Mouse (Mus musculus): Measurements from ENCODE around the gene Prss45. TPM values are rescaled to one million over a fixed set of nuclear protein-coding genes. Genes with fewer than 3 reads are reported as not detected.
A peak's percentile ranks its signal among the peaks of the same experiment; 100 is the strongest.

Prss45 gene
- polyA plus RNA-seq, 1 experiment from 2014 or later: not detected

GRCm38 (mm10) chr9:110887388-110888303, 53.3 kb downstream of the Prss45 start:
- H3K9ac ChIP-seq (ENCODE audit: low read depth, low read length): no peak overlapping the region
- H3K4me2 ChIP-seq (ENCODE audit: low read depth, low read length): no peak overlapping the region
- no peaks in the 10 kb centered on the region for H3K9me3 ChIP-seq (ENCODE audit: control insufficient read depth, low read length)
- no peak overlapping the region for H3K4me3 ChIP-seq (ENCODE audit: low read length)
- WGBS: 60% methylated on average over 9 of the region's 9 CpGs
- no peaks in the 10 kb centered on the region for H3K36me3 ChIP-seq (ENCODE audit: control insufficient read depth, insufficient read depth, low read length)
- peaks cover 24% of the 10 kb centered on the region for H3K4me1 ChIP-seq (ENCODE audit: control insufficient read depth, insufficient read depth, low read length)
- no peaks in the 10 kb centered on the region for H3K27me3 ChIP-seq (replicated peaks; ENCODE audit: control insufficient read depth, insufficient read depth, low read length)
- H3K27ac ChIP-seq (ENCODE audit: low read length): no peak overlapping the region
- ATAC-seq: no peak

DNA sequence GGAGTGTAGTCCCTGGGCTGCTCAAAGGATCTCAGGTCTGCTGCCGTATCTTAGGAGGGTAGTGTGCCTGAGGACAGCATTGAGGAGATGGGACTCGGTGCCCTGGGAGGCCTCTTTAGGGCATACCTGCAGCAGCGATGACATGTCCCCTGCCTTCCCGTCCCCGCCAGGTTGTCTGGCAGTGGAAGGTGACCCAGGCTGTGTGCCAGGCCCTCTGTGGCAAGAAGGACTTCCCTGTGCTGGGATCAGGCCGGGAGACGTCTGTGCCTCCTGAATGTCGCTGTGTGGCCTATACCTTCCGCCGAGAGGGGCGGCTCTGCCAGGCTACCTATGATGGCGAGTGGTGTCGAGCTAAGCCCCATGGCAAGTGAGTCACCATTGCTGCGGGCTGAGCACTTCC, 54.5 kb downstream of the Prss45 start:
- no peak for ATAC-seq
- Histone ChIP-seq H3K36me3 (ENCODE audit: control insufficient read depth, insufficient read depth, low read length) (no peaks in the 10 kb centered on the region), H3K4me3 (ENCODE audit: low read length) (no peak overlapping the region), H3K9me3 (ENCODE audit: control insufficient read depth, low read length) (no peaks in the 10 kb centered on the region), H3K4me1 (ENCODE audit: control insufficient read depth, insufficient read depth, low read length) (peaks cover 24% of the 10 kb centered on the region), H3K27ac (ENCODE audit: low read length) (no peak overlapping the region), H3K9ac (ENCODE audit: low read depth, low read length) (no peak overlapping the region), H3K27me3 (replicated peaks; ENCODE audit: control insufficient read depth, insufficient read depth, low read length) (no peaks in the 10 kb centered on the region), H3K4me2 (ENCODE audit: low read depth, low read length) (no peak overlapping the region)
- WGBS: 94% methylated on average over 14 of the region's 14 CpGs

GRCm38 (mm10) chr9:110890026-110890783, 55.8 kb downstream of the Prss45 start:
- no peaks in the 10 kb centered on the region for H3K9me3 ChIP-seq (ENCODE audit: control insufficient read depth, low read length)
- no peaks in the 10 kb centered on the region for H3K27me3 ChIP-seq (replicated peaks; ENCODE audit: control insufficient read depth, insufficient read depth, low read length)
- 11% methylated on average over 21 of the region's 21 CpGs for WGBS
- H3K4me3 ChIP-seq (ENCODE audit: low read length): 0 out of 2 replicates have a peak overlapping the region, but pooled peaks have one; percentile 7
- 0 out of 2 replicates have a peak, but pooled peaks cover 1% of the 10 kb centered on the region for H3K36me3 ChIP-seq (ENCODE audit: control insufficient read depth, insufficient read depth, low read length)
- H3K27ac ChIP-seq (ENCODE audit: low read length): peak overlapping the region; percentile 48
- peak overlapping the region; percentile 39; the same call in 1 of the 2 replicates for H3K4me2 ChIP-seq (ENCODE audit: low read depth, low read length)
- peak overlapping the region; percentile 53; the same call in 1 of the 2 replicates for H3K9ac ChIP-seq (ENCODE audit: low read depth, low read length)
- ATAC-seq: peak; percentile 83
- peaks cover 24% of the 10 kb centered on the region for H3K4me1 ChIP-seq (ENCODE audit: control insufficient read depth, insufficient read depth, low read length)

Other genes starting within 250 kb of the Prss45 start
- 25.7 and 28.4 TPM in 2 replicates for gene Nradd, start 210.1 kb upstream of the Prss45 start, polyA plus RNA-seq (2015; fragmentation: Nextera tagmentation; extraction: Ambion mirVana)
- 4.0 and 4.2 TPM in 2 replicates for gene Nbeal2, start 180.4 kb upstream of the Prss45 start, polyA plus RNA-seq (2015; fragmentation: Nextera tagmentation; extraction: Ambion mirVana)
- 168 and 188 TPM in 2 replicates for gene Ccdc12, start 178.1 kb upstream of the Prss45 start, polyA plus RNA-seq (2015; fragmentation: Nextera tagmentation; extraction: Ambion mirVana)
- 0.67 and 0.71 TPM in 2 replicates for gene Myl3, start 92.7 kb upstream of the Prss45 start, polyA plus RNA-seq (2015; fragmentation: Nextera tagmentation; extraction: Ambion mirVana)
- 15.4 and 16.4 TPM in 2 replicates for gene Pth1r, start 87.4 kb upstream of the Prss45 start, polyA plus RNA-seq (2015; fragmentation: Nextera tagmentation; extraction: Ambion mirVana)
- gene Prss42, start 36.4 kb upstream of the Prss45 start, polyA plus RNA-seq (2015; fragmentation: Nextera tagmentation; extraction: Ambion mirVana): not detected in 2 replicates
- not detected in 2 replicates for gene Prss44, start 20.6 kb upstream of the Prss45 start, polyA plus RNA-seq (2015; fragmentation: Nextera tagmentation; extraction: Ambion mirVana)
- gene Prss43, start 7.9 kb upstream of the Prss45 start, polyA plus RNA-seq (2015; fragmentation: Nextera tagmentation; extraction: Ambion mirVana): not detected in 2 replicates
- gene Prss46, start 9.9 kb downstream of the Prss45 start, polyA plus RNA-seq (2015; fragmentation: Nextera tagmentation; extraction: Ambion mirVana): not detected in 2 replicates
- 0.37 and 0.61 TPM in 2 replicates for gene Prss50, start 23.4 kb downstream of the Prss45 start, polyA plus RNA-seq (2015; fragmentation: Nextera tagmentation; extraction: Ambion mirVana)
- 9.2 and 10.8 TPM in 2 replicates for gene Als2cl, start 45.3 kb downstream of the Prss45 start, polyA plus RNA-seq (2015; fragmentation: Nextera tagmentation; extraction: Ambion mirVana)
- gene Tmie, start 45.5 kb downstream of the Prss45 start, polyA plus RNA-seq (2015; fragmentation: Nextera tagmentation; extraction: Ambion mirVana): 3.2 and 4.3 TPM in 2 replicates
- gene Fam240a, start 82.3 kb downstream of the Prss45 start, polyA plus RNA-seq (2015; fragmentation: Nextera tagmentation; extraction: Ambion mirVana): not detected in 2 replicates
- gene Tdgf1, start 111.6 kb downstream of the Prss45 start, polyA plus RNA-seq (2015; fragmentation: Nextera tagmentation; extraction: Ambion mirVana): not detected in 2 replicates
- 0.06 and 0.16 TPM in 2 replicates for gene Lrrc2, start 117.0 kb downstream of the Prss45 start, polyA plus RNA-seq (2015; fragmentation: Nextera tagmentation; extraction: Ambion mirVana)
- 0.18 and 0.55 TPM in 2 replicates for gene Rtp3, start 156.0 kb downstream of the Prss45 start, polyA plus RNA-seq (2015; fragmentation: Nextera tagmentation; extraction: Ambion mirVana)
- gene Ltf, start 184.7 kb downstream of the Prss45 start, polyA plus RNA-seq (2015; fragmentation: Nextera tagmentation; extraction: Ambion mirVana): 3.2 and 3.4 TPM in 2 replicates
- 1.9 and 2.5 TPM in 2 replicates for gene Ccrl2, start 222.9 kb downstream of the Prss45 start, polyA plus RNA-seq (2015; fragmentation: Nextera tagmentation; extraction: Ambion mirVana)

All from intestine, embryonic 16.5 days (tissue).